8 mouse cellular contexts compared by ENCODE assay signal in the genomic region with DNA sequence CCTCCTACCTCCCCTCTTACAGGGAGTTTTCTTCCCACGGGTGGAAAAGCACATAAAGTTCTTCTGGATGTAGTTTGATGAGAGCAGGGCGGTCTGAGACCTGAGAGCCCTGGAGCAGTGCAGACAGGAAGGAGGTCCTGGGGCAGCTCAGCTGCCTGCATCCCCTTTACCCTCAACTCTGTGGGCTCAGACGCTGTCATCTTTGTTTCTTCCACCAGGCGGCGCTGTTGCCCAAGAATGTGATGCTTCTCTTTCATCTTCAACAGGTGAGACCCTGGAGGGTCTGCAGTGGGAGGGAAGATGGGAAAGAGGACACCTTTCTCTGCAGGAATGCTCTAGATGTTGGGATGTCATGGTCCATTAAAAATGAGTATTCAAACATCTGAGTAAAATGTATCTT. TPM values are rescaled to one million over a fixed set of nuclear protein-coding genes. Genes with fewer than 3 reads are reported as not detected.
DNase-seq lines count a peak whose midpoint lies in the region; ATAC-seq and TF ChIP-seq lines count a peak whose summit lies in the region.
"Not testable (repeated sequence)": the region's sequence is repeated elsewhere in the genome, so short reads cannot be mapped to it uniquely, and the experiment has no call there.

No protein-coding gene starts in this region.

- WGBS in forebrain, postnatal 0 days = 6% methylated on average over 5 of the region's 5 CpGs
- 7% methylated on average over 5 of the region's 5 CpGs for WGBS in hindbrain, postnatal 0 days

- DNase-seq in MEL (ENCODE audit: low read depth, low spot score) = peak; percentile 70
- DNase-seq in c-Kit-positive CD71-positive TER-119-positive erythroid progenitor cells, embryonic 14.5 days (ENCODE audit: low spot score) = peak; percentile 40
- peak; percentile 18 for DNase-seq in forebrain, postnatal 0 days
- peak; percentile 34 for DNase-seq in hindbrain, postnatal 0 days (ENCODE audit: low spot score)
- DNase-seq in left cerebral cortex, adult 18-20 months (ENCODE audit: low spot score in 2 of 2) = peak; percentile 27 to 69
- peak; percentile 71 for DNase-seq in mesoderm, embryonic 11.5 days (ENCODE audit: low read depth, low spot score)
- peak; percentile 56 for DNase-seq in spleen, adult 12 weeks (ENCODE audit: low spot score)
- DNase-seq in urinary bladder, postnatal 25 days (ENCODE audit: low spot score) = peak; percentile 63

- H3K27me3 ChIP-seq in MEL (ENCODE audit: control insufficient read depth in 1 of 2, insufficient read depth in 2 of 2, low read length in 2 of 2) = peaks cover 12 to 14% of the 10 kb centered on the region in 2 experiments
- not testable (repeated sequence) for H3K27me3 ChIP-seq in forebrain, postnatal 0 days (ENCODE audit: insufficient read depth, low read length); hindbrain, postnatal 0 days (ENCODE audit: insufficient read depth, low read length)

- not testable (repeated sequence) for H3K4me1 ChIP-seq in MEL (ENCODE audit: control insufficient read depth in 1 of 2, insufficient read depth in 2 of 2, low read length in 2 of 2); forebrain, postnatal 0 days (ENCODE audit: insufficient read depth); hindbrain, postnatal 0 days (ENCODE audit: insufficient read depth, low read length)

- peak; percentile 41 for TF ChIP-seq RAD21 in MEL (IDR thresholded peaks at IDR 0.05; ENCODE audit: low read depth, low read length)

- not testable (repeated sequence) for H3K36me3 ChIP-seq in MEL (ENCODE audit: control insufficient read depth in 1 of 2, insufficient read depth in 2 of 2, low read length in 2 of 2); forebrain, postnatal 0 days (ENCODE audit: insufficient read depth); hindbrain, postnatal 0 days (ENCODE audit: insufficient read depth, low read length)

- not testable (repeated sequence) for H3K9me3 ChIP-seq in MEL (replicated peaks; ENCODE audit: insufficient read depth, low read length); forebrain, postnatal 0 days (ENCODE audit: low read length); hindbrain, postnatal 0 days (ENCODE audit: low read length)

- H3K27ac ChIP-seq in MEL (ENCODE audit: control insufficient read depth, low read depth, low read length); forebrain, postnatal 0 days (ENCODE audit: low read depth, low read length); hindbrain, postnatal 0 days: not testable (repeated sequence)

- not testable (repeated sequence) for H3K79me2 ChIP-seq in MEL (ENCODE audit: control insufficient read depth, insufficient read depth, low read length, poor library complexity)

- not testable (repeated sequence) for TF ChIP-seq EP300 in MEL (IDR thresholded peaks at IDR 0.05; ENCODE audit: low read depth in 1 of 2, low read length in 2 of 2)

- not testable (repeated sequence) for ATAC-seq in forebrain, postnatal 0 days; hindbrain, postnatal 0 days

- not testable (repeated sequence) for H3K4me3 ChIP-seq in MEL (ENCODE audit: control insufficient read depth in 1 of 2, insufficient read depth in 1 of 2, low read depth in 2 of 2, low read length in 2 of 2); forebrain, postnatal 0 days (ENCODE audit: low read depth, low read length); hindbrain, postnatal 0 days (ENCODE audit: low read length)

- peak; percentile 60 to 88 (median 72) for TF ChIP-seq CTCF in MEL (IDR thresholded peaks at IDR 0.05 in 2 of 3, conservative IDR thresholded peaks at IDR 0.05 in 1 of 3; ENCODE audit: control insufficient read depth in 1 of 3, insufficient read depth in 1 of 3, low read depth in 2 of 3, low read length in 3 of 3, poor library complexity in 1 of 3, severe bottlenecking in 1 of 3)
- TF ChIP-seq CTCF in forebrain, postnatal 0 days (IDR thresholded peaks at IDR 0.05; ENCODE audit: low read depth) = peak; percentile 80
- peak; percentile 88 for TF ChIP-seq CTCF in hindbrain, postnatal 0 days (IDR thresholded peaks at IDR 0.05; ENCODE audit: low read depth)

- H3K9ac ChIP-seq in MEL (ENCODE audit: control insufficient read depth, low read depth, low read length, poor library complexity, severe bottlenecking); forebrain, postnatal 0 days; hindbrain, postnatal 0 days (replicated peaks; ENCODE audit: low read length): not testable (repeated sequence)

- not testable (repeated sequence) for TF ChIP-seq POLR2A in MEL (IDR thresholded peaks at IDR 0.05; ENCODE audit: control insufficient read depth in 1 of 2, insufficient read depth in 1 of 2, low read depth in 1 of 2, low read length in 2 of 2, poor library complexity in 1 of 2)

- not testable (repeated sequence) for H3K4me2 ChIP-seq in forebrain, postnatal 0 days (ENCODE audit: low read depth); hindbrain, postnatal 0 days (ENCODE audit: low read depth, low read length)

TF ChIP-seq in MEL, 35 proteins besides CTCF, POLR2A, EP300 and RAD21:
- TF ChIP-seq SMC3 (IDR thresholded peaks at IDR 0.05; ENCODE audit: low read depth, low read length) = peak; percentile 40

RNA-seq across cellular contexts. Expression of a gene that starts 24.4 kb away (rescaled TPM):
- total RNA-seq in MEL (2012; rRNA removed) = 1.7 TPM in 2 replicates
- polyA plus RNA-seq in MEL (2012; ENCODE audit: insufficient read depth in 1 of 2, insufficient read length in 2 of 2, low read depth in 1 of 2, low replicate concordance in 2 of 2, missing spikeins in 1 of 2) = under 1 TPM in 1 of 2 experiments, not detected in 1; 0.52 TPM
- total RNA-seq in forebrain, postnatal 0 days (2014; rRNA removed) = 0.46 and 1.00 TPM in 2 replicates
- polyA plus RNA-seq in forebrain, postnatal 0 days (2015; fragmentation: Nextera tagmentation; extraction: Ambion mirVana) = 0.45 and 0.74 TPM in 2 replicates
- 0.42 and 0.68 TPM in 2 replicates for total RNA-seq in hindbrain, postnatal 0 days (2014; rRNA removed)
- 1.4 and 1.5 TPM in 2 replicates for polyA plus RNA-seq in hindbrain, postnatal 0 days (2015; fragmentation: Nextera tagmentation; extraction: Ambion mirVana)
- total RNA-seq in left cerebral cortex, adult 18-20 months (2021) = 1 to 10 TPM in 1 of 2 experiments, under 1 TPM in 1; 0.79 to 1.2 TPM

RNA-seq across cellular contexts. Expression of a gene that starts 33.3 kb away (rescaled TPM):
- 58.7 and 60.1 TPM in 2 replicates for total RNA-seq in MEL (2012; rRNA removed)
- polyA plus RNA-seq in MEL (2012; ENCODE audit: insufficient read depth in 1 of 2, insufficient read length in 2 of 2, low read depth in 1 of 2, low replicate concordance in 2 of 2, missing spikeins in 1 of 2) = 10 to 100 TPM in 1 of 2 experiments, not detected in 1; 97.9 TPM
- 54.9 and 63.3 TPM in 2 replicates for total RNA-seq in forebrain, postnatal 0 days (2014; rRNA removed)
- polyA plus RNA-seq in forebrain, postnatal 0 days (2015; fragmentation: Nextera tagmentation; extraction: Ambion mirVana) = 74.5 and 95.9 TPM in 2 replicates
- total RNA-seq in hindbrain, postnatal 0 days (2014; rRNA removed) = 74.3 and 83.8 TPM in 2 replicates
- 141 and 146 TPM in 2 replicates for polyA plus RNA-seq in hindbrain, postnatal 0 days (2015; fragmentation: Nextera tagmentation; extraction: Ambion mirVana)
- total RNA-seq in left cerebral cortex, adult 18-20 months (2021) = 10 to 100 TPM; 26.2 to 33.1 TPM

RNA-seq across cellular contexts. Expression of a gene that starts 46.2 kb away (rescaled TPM):
- total RNA-seq in MEL (2012; rRNA removed) = 0.19 and 0.23 TPM in 2 replicates
- polyA plus RNA-seq in MEL (2012; ENCODE audit: insufficient read depth in 1 of 2, insufficient read length in 2 of 2, low read depth in 1 of 2, low replicate concordance in 2 of 2, missing spikeins in 1 of 2) = 1 to 10 TPM in 1 of 2 experiments, not detected in 1; 4.1 TPM
- total RNA-seq in forebrain, postnatal 0 days (2014; rRNA removed) = 5.5 and 16.2 TPM in 2 replicates
- polyA plus RNA-seq in forebrain, postnatal 0 days (2015; fragmentation: Nextera tagmentation; extraction: Ambion mirVana) = 4.5 and 8.0 TPM in 2 replicates
- 9.7 and 17.7 TPM in 2 replicates for total RNA-seq in hindbrain, postnatal 0 days (2014; rRNA removed)
- 7.8 and 12.7 TPM in 2 replicates for polyA plus RNA-seq in hindbrain, postnatal 0 days (2015; fragmentation: Nextera tagmentation; extraction: Ambion mirVana)
- total RNA-seq in left cerebral cortex, adult 18-20 months (2021) = under 1 TPM; 0.44 to 0.82 TPM

RNA-seq across cellular contexts. Expression of a gene that starts 54.2 kb away (rescaled TPM):
- total RNA-seq in MEL (2012; rRNA removed) = 206 and 270 TPM in 2 replicates
- 100 to 1,000 TPM; 581 to 787 TPM for polyA plus RNA-seq in MEL (2012; ENCODE audit: insufficient read depth in 1 of 2, insufficient read length in 2 of 2, low read depth in 1 of 2, low replicate concordance in 2 of 2, missing spikeins in 1 of 2)
- 305 and 336 TPM in 2 replicates for total RNA-seq in forebrain, postnatal 0 days (2014; rRNA removed)
- polyA plus RNA-seq in forebrain, postnatal 0 days (2015; fragmentation: Nextera tagmentation; extraction: Ambion mirVana) = 357 and 382 TPM in 2 replicates
- total RNA-seq in hindbrain, postnatal 0 days (2014; rRNA removed) = 259 and 266 TPM in 2 replicates
- polyA plus RNA-seq in hindbrain, postnatal 0 days (2015; fragmentation: Nextera tagmentation; extraction: Ambion mirVana) = 326 and 341 TPM in 2 replicates
- 100 to 1,000 TPM; 201 to 213 TPM for total RNA-seq in left cerebral cortex, adult 18-20 months (2021)

Comparison
In these comparisons a context has a peak if more than half of its experiments do, and no peak if none do; other contexts are left out.
1. DNase-seq: peak in every context shown above with its lines; median percentile 71 in mesoderm, embryonic 11.5 days; 70 in MEL; 63 in urinary bladder, postnatal 25 days; 56 in spleen, adult 12 weeks; 48 in left cerebral cortex, adult 18-20 months; 40 in c-Kit-positive CD71-positive TER-119-positive erythroid progenitor cells, embryonic 14.5 days; 34 in hindbrain, postnatal 0 days; 18 in forebrain, postnatal 0 days.